ENCODE assay signal across 22 mouse cellular contexts in genomic region chr3:126122323-126123259, GRCm38 (mm10).
"Had no signal": no experiment of that assay in that cellular context is flagged by ENCODE, and none has a peak within 500 bp of the region (broad histone marks: within the 10 kb centered on the region; RNA-seq: fewer than 3 reads in every experiment).

No protein-coding gene starts in this region.

- H3K4me1 ChIP-seq: kidney, embryonic 15.5 days; limb, embryonic 12.5 days; limb, embryonic 15.5 days; midbrain, embryonic 12.5 days; midbrain, embryonic 15.5 days; neural tube, embryonic 13.5 days had no signal

- H3K9ac ChIP-seq: kidney, embryonic 15.5 days; limb, embryonic 12.5 days; limb, embryonic 15.5 days; liver, embryonic 14.5 days; liver, postnatal 0 days; lung, embryonic 14.5 days; midbrain, embryonic 12.5 days; midbrain, embryonic 15.5 days; neural tube, embryonic 13.5 days had no signal

- H3K27me3 ChIP-seq: kidney, embryonic 15.5 days; limb, embryonic 12.5 days; limb, embryonic 15.5 days; midbrain, embryonic 12.5 days; midbrain, embryonic 15.5 days; neural tube, embryonic 13.5 days had no signal

- H3K9me3 ChIP-seq: kidney, embryonic 15.5 days; limb, embryonic 12.5 days; limb, embryonic 15.5 days; midbrain, embryonic 12.5 days; midbrain, embryonic 15.5 days; neural tube, embryonic 13.5 days had no signal

- H3K27ac ChIP-seq: kidney, embryonic 15.5 days; limb, embryonic 12.5 days; limb, embryonic 15.5 days; liver, embryonic 14.5 days; macrophage; midbrain, embryonic 12.5 days; midbrain, embryonic 15.5 days; neural tube, embryonic 13.5 days had no signal

- H3K4me3 ChIP-seq: kidney, embryonic 15.5 days; limb, embryonic 12.5 days; limb, embryonic 15.5 days; midbrain, embryonic 12.5 days; midbrain, embryonic 15.5 days; myocyte; neural tube, embryonic 13.5 days had no signal

- H3K4me2 ChIP-seq: kidney, embryonic 15.5 days; limb, embryonic 12.5 days; limb, embryonic 15.5 days; liver, embryonic 11.5 days; lung, embryonic 14.5 days; midbrain, embryonic 12.5 days; midbrain, embryonic 15.5 days; neural tube, embryonic 13.5 days had no signal

- DNase-seq: kidney, adult 8-10 months; kidney, postnatal 10 days; kidney, postnatal 36 days; left cerebral cortex, postnatal 4 days; liver, postnatal 0 days; lung, embryonic 14.5 days; retina, postnatal 1 day; right cerebral cortex, postnatal 4 days; spleen, adult 18-20 months; thymus, adult 18-20 months; thymus, postnatal 36 days had no signal

- H3K36me3 ChIP-seq: kidney, embryonic 15.5 days; limb, embryonic 12.5 days; limb, embryonic 15.5 days; midbrain, embryonic 12.5 days; midbrain, embryonic 15.5 days; neural tube, embryonic 13.5 days had no signal

- ATAC-seq: liver, postnatal 0 days; lung, postnatal 0 days; midbrain, embryonic 15.5 days had no signal
